Mouse (Mus musculus): Measurements from ENCODE around the gene Sorbs1.

- no peak for TF ChIP-seq POLR2A (IDR thresholded peaks at IDR 0.05; ENCODE audit: insufficient read length, low read depth)
- TF ChIP-seq MYOG (IDR thresholded peaks at IDR 0.05; ENCODE audit: control insufficient read depth in 1 of 3, insufficient read depth in 1 of 3, insufficient read length in 2 of 3, low read depth in 2 of 3): no peak
- TF ChIP-seq POLR2AphosphoS2 (IDR thresholded peaks at IDR 0.05; ENCODE audit: insufficient read length, low read depth): no peak
- no peak for TF ChIP-seq TCF12 (IDR thresholded peaks at IDR 0.05; ENCODE audit: insufficient read depth, poor library complexity, severe bottlenecking)
- no peak for TF ChIP-seq E2F4 (IDR thresholded peaks at IDR 0.05; ENCODE audit: insufficient read depth)
These were observed 219.3 kb downstream of the Sorbs1 start for GRCm38 (mm10) chr19:40294231-40294630.

All from myocyte (in vitro differentiated cells).